22 mouse cellular contexts compared by ENCODE assay signal in genomic region chr1:37405137-37405536, GRCm38 (mm10).
"Had no signal": no experiment of that assay in that cellular context is flagged by ENCODE, and none has a peak within 500 bp of the region (broad histone marks: within the 10 kb centered on the region; RNA-seq: fewer than 3 reads in every experiment).

No protein-coding gene starts in this region.

- H3K4me3 ChIP-seq: limb, embryonic 12.5 days; limb, embryonic 15.5 days; lung, embryonic 15.5 days; megakaryocyte, embryonic 14.5 days; midbrain, embryonic 10.5 days; midbrain, embryonic 13.5 days; neural tube, embryonic 13.5 days had no signal

- H3K9me3 ChIP-seq: limb, embryonic 12.5 days; limb, embryonic 15.5 days; lung, embryonic 15.5 days; megakaryocyte, embryonic 14.5 days; midbrain, embryonic 10.5 days; midbrain, embryonic 13.5 days; neural tube, embryonic 13.5 days had no signal

- H3K4me2 ChIP-seq: limb, embryonic 12.5 days; limb, embryonic 15.5 days; liver, embryonic 11.5 days; lung, embryonic 15.5 days; midbrain, embryonic 13.5 days; neural tube, embryonic 13.5 days had no signal

- DNase-seq: kidney, adult 2 months; kidney, postnatal 25 days; left cerebral cortex, postnatal 4 days; liver, postnatal 0 days; lung, postnatal 10 days; lung, postnatal 36 days; right cerebral cortex, postnatal 14 days; right cerebral cortex, postnatal 4 days; thymus, adult 2 months; thymus, postnatal 14 days; thymus, postnatal 4 days had no signal

- H3K9ac ChIP-seq: limb, embryonic 12.5 days; limb, embryonic 15.5 days; liver, embryonic 14.5 days; liver, postnatal 0 days; lung, embryonic 15.5 days; midbrain, embryonic 13.5 days; neural tube, embryonic 13.5 days had no signal

- H3K4me1 ChIP-seq: limb, embryonic 15.5 days; lung, embryonic 15.5 days; midbrain, embryonic 10.5 days; midbrain, embryonic 13.5 days; neural tube, embryonic 13.5 days had no signal

- H3K27ac ChIP-seq: kidney, postnatal 0 days; limb, embryonic 12.5 days; limb, embryonic 15.5 days; liver, embryonic 14.5 days; lung, embryonic 15.5 days; midbrain, embryonic 10.5 days; midbrain, embryonic 13.5 days; neural tube, embryonic 13.5 days; stomach, postnatal 0 days had no signal

- H3K36me3 ChIP-seq: lung, embryonic 15.5 days; midbrain, embryonic 10.5 days had no signal

- ATAC-seq: liver, postnatal 0 days; midbrain, embryonic 13.5 days had no signal

- H3K27me3 ChIP-seq: limb, embryonic 12.5 days; limb, embryonic 15.5 days; lung, embryonic 15.5 days; megakaryocyte, embryonic 14.5 days; midbrain, embryonic 13.5 days; neural tube, embryonic 13.5 days had no signal
